Mouse (Mus musculus) lung, adult 18-20 months (tissue): ENCODE results near the gene Cpne4.

Source experiments
- DNase-seq, 2 experiments: peaks; one replicate each; pipeline ENCODE4 v3.0.0; 2022; ENCODE audit warnings: mixed read lengths in 2 of 2

Gene Cpne4

DNA sequence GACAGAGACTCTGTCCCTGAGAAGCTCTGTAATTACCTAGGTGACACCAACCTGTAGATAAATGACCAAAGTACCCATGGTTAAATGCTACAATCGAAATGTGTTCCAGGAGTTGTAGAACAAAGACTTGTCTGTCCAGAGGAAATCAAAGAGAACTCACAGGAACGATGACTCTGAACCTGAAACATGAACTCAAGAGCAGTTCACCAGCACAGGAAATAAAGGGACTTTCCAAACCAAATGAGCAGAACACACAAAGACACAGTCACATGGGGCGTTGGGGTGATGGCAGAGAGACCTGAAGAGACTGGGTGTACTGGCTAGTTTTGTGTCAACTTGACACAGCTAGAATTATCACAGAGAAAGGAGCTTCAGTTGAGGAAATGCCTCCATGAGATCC lies 329.9 kb downstream of the Cpne4 start:
- DNase-seq, result no peak

GRCm38 (mm10) chr9:104878558-104878957 lies 331.5 kb downstream of the Cpne4 start:
- no peak for DNase-seq

DNA sequence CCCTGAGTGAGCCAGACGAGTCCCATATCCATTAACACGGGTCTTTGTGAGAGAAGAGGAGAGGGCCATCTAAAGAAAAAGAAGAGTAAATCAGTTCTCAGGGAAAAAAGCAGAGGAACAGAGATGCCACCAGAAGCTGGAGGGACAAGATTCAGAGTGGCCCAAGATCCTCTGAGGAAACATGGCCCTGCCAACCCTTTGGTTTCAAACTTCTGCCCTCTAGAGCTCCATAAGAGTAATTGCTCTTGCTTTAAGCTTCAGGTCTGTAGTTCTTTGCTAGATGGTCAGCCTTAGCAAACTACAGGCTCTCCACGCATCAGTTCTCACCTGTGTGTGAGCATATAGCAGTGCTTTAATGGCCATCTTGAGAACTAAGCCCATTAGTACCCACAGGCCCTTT lies 343.4 kb downstream of the Cpne4 start:
- DNase-seq, result no peak

DNA sequence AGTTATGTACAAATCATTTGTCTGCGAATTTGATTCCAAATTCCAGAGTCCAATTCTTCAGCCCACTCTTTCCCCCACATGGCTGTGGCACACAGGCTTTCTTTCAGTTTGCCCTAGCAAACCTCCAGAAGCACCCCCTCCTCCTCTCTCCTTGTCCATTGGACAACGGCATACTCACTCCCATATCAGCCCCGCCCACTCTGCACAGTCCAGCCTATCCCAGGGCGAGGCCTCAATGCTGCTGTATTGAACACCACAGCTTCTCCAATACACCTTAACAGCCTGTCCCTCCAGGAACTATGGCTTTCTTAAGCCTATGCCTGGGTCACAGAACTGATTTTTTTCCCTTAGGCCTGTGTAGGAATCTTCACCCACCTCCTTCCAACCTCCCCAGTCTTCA lies 348.3 kb downstream of the Cpne4 start:
- no peak for DNase-seq

- DNase-seq, result no peak
These were observed 354.0 kb downstream of the Cpne4 start for GRCm38 (mm10) chr9:104901118-104901517.

DNA sequence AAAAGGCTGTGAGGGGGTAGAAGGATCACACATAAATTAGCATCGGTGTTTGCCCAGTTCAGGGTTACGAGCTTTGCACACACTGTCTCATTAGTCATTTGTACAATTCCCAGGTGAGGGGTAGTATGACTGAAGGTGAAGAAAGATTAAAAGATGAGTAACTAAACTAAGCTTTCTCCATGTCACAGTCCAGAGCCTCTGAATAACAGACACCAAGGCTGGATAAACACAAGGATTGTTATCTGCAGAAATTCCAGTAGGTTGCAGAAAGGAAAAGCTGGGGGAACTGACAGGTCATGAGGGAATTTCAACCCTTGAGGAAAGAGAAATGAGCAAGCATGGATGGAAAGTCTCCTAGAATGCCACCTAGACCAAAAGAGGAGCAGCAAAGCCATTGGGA lies 354.7 kb downstream of the Cpne4 start:
- no peak for DNase-seq

- no peak for DNase-seq
These were observed 365.6 kb downstream of the Cpne4 start for GRCm38 (mm10) chr9:104912686-104913085.

DNA sequence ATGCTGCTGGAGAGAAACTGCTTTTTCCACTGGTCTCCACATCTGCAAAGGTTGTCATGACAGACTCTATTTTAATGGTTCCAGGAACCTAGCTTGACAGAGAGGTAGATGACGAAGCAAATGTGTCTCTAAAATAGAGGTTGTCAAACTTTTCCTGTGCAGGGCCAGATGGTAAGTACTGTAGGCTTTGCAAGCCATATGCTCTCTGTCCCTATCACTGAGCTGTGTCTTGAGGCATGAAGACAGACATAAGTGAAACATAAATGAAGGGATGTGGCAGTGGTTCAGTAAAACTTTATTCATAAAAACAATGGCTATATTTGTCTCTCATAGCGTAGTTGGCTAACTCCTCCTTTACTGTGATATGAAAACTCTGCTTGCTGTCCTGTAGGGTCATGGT lies 366.2 kb downstream of the Cpne4 start:
- DNase-seq, result no peak

GRCm38 (mm10) chr9:104921197-104921596 lies 374.1 kb downstream of the Cpne4 start:
- DNase-seq, result no peak

DNA sequence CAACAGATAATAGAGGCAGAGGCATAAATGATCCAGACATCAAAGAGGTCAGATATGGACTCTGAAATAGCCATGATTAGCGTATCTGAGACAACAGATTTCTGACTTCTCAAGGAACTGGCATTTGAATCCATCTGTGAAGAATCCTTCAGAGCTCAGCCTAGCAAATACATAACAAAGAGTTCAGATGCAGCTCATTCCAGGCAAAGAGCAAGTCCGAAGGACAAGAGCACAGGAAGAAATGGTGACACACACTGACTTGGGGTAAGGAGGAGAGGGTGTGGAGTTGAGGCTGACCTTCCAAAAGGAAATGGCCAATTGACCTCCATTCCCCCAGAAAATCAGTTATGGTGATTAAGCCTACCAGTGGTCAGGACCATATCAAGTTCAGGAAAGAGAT lies 375.0 kb downstream of the Cpne4 start:
- DNase-seq, result no peak

- no peak for DNase-seq
These were observed 381.7 kb downstream of the Cpne4 start for GRCm38 (mm10) chr9:104928806-104929205.

GRCm38 (mm10) chr9:104940389-104940788 lies 393.3 kb downstream of the Cpne4 start:
- no peak for DNase-seq

DNA sequence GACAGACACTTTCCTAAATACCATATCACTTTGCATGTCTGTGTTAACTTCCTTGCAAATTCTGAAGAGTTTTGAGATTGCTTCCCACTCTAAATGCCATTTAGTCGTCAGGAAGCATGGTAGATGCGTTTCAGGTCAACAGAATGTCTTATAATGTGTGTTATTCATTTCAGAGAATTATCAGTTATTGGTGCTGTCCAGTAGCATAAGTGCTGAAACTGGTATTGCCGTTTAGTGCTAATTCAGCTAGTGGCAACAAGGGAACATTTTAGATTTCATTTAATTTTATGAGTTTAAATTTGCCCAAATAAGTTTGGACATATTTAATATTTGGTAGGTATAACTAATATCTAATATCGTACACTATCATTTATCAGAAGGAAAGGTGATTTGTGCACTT lies 403.5 kb downstream of the Cpne4 start:
- no peak for DNase-seq

GRCm38 (mm10) chr9:104952176-104952575 lies 405.1 kb downstream of the Cpne4 start:
- no peak for DNase-seq

GRCm38 (mm10) chr9:104972828-104973227 lies 425.7 kb downstream of the Cpne4 start:
- DNase-seq, result no peak

DNA sequence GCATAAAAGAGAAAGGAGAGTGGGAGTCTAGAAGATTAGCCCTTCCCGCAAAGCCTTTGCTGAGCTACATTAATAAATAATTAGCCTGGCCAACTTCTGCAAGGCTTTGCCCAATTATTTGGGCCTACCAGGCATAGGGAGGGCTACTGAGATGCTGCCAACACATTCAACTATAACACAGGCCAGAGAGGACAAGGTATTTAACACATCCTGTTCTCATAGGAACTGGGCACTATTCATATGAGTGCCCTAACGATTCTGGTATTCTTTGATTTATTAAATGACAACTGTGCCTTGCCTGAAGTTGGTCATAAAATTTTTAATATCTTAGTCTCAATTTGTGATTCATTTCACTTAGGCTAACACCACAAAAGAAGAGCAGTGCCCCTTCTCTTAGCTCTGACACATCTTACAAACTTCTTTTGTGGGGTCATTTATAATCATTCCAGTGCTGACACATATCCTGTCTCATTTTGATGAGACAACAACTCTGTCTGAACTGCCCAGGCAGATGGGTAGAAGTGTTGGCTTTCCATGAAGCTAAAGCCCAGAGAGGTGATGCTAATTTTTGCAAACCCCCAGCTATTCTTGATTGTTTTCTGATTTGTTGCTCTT lies 435.0 kb downstream of the Cpne4 start:
- no peak for DNase-seq

DNA sequence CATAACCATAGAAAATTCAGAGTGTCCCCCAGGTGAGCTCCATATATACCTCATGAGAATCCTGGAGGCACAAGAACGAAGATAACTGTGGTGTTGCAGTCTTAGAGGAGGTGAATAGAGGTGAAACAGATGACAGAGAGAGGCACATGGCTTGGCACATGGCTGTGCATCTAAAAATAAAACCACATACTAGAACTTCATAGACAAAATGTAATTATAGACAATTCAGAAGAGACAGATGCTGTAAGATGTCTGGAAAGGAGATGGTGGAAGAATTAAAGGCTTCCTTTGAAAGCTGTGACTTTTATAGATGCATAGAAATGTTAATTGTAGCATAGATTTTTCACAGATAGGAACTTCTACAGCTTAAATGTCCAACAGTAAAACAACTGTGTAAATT lies 451.1 kb downstream of the Cpne4 start:
- DNase-seq, result no peak

- no peak for DNase-seq
These were observed 463.6 kb downstream of the Cpne4 start for GRCm38 (mm10) chr9:105010721-105011120.

GRCm38 (mm10) chr9:105018186-105018585 lies 471.1 kb downstream of the Cpne4 start:
- no peak for DNase-seq

DNA sequence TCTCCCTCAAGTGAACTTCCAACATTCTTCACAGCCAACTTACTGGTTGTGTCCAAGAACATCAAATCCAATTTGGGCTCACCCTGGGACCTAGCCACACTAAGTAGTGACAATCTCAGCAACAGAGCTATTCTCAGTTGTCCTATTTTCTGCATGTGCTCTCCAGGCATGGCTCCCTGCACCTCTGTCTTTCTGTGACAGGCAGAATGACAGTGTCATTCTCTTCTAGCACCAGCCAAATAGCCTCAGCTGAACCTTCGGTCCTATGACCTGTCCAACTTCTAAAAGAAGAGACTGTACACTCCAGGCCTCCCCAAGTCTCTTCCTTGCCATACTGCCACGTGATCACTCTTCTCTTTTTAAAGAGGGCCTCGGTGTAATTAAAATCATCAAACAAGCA lies 481.2 kb downstream of the Cpne4 start:
- DNase-seq, result no peak

DNA sequence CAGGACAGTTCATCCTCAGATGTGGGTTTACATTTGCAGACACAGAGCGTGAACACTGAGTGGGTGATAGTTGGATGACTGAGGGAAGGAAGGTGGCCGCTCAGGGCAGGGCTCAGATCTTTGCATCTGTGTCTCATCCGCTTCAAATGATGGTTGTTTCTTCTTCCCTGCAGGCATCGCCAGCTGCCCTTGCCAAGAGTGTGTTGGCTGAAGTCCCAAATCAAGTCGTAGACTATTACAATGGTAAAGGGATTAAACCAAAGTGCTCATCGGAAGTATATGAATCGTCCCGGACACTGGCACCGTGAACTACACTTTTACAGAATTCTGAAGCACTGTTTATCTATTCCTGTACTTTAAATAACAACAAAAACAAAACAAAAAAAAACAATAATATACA lies 485.5 kb downstream of the Cpne4 start:
- no peak for DNase-seq

DNA sequence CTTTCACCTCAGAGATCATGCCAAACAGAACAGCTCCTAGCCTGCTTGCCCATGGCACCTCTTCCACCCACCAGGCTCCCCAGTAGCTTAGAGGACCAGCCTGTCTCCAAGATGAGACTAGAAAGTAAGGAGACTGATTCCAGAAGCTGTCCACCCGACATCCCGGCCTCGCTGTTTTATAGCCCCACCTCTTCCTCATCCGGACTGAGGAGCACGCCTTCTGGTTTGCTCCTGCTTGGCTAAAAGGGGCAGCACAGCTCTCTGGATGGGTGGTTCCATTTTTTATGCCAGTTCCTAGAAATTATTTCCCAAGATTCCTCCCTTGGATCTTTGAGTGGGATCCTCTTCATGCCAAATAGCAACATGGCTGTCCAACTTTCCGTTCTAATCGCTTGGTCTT lies 486.6 kb downstream of the Cpne4 start:
- DNase-seq, result no peak

DNA sequence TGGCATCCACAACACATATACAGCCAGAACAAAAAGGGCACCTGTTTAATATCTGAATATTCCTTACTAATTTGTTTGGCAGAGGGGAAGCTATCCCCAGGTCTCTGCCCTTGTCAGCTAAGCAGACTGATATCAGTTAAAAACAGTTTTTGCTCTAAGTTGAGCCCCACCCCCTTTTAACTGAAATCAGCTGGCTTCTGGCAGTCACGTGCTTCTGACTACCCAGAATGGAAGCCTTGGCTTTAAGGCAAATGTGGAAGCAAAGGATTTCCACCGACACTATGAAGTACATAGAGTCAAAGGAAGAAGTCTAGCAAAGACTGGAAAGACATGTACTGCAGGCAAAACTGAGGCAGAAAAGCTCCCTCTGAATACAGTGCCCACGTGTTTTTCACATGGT lies 490.8 kb downstream of the Cpne4 start:
- no peak for DNase-seq

GRCm38 (mm10) chr9:105046014-105046413 lies 498.9 kb downstream of the Cpne4 start:
- DNase-seq, result no peak

DNA sequence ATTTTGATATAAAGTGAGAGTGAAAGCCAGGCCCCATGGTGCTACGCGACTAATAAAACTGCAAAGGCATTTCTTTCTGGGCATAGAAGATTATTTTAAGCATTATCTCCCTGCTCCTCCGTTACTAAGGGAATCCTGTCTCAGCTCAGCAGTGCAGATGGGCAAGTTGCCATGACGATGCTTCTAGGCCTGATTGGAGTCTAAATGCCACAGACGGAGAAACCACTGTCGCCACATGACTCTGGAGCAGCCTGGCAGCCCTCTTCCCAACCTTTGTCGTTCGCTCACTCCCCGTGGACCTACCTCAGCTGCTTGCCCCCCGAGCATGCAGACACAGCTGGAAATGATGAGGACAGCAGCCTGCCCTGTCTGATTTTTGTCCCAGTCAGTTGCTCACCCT lies 501.3 kb downstream of the Cpne4 start:
- DNase-seq, result no peak

GRCm38 (mm10) chr9:105049636-105050035 lies 502.6 kb downstream of the Cpne4 start:
- DNase-seq, result no peak
